Mouse (Mus musculus): Measurements from ENCODE around the gene Tsga10. TPM values are rescaled to one million over a fixed set of nuclear protein-coding genes. Genes with fewer than 3 reads are reported as not detected.

Gene Tsga10
- polyA plus RNA-seq (2015; fragmentation: Nextera tagmentation; extraction: Ambion mirVana) = 19.1 and 20.6 TPM in 2 replicates

DNA sequence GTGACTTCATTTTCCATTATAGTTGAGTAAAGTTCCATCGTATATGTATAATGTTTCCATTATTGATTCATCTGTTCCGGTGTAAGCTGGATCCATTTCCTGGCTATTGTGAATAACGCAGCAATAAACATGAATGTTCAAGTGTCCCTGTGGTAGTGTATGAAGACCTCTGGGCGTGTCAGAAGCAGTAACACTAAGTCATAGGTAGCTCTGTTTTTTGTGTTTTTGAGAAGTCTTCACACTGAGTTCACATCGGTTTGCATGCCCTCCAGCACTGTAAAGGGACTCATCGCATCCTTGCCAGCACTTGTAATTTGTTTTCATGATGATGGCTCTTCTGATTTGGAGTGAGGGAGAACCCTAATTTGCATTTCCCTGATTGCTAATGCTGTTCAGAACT lies at the start of gene Tsga10:
Gene Tsga10, minus strand, starts transcription at position 144 of the 400 bp plus-strand sequence.
- Histone ChIP-seq H3K27ac (replicated peaks) (peak within 1 kb of the TSS; percentile 92), H3K9ac (peak within 1 kb of the TSS; percentile 72), H3K36me3 (no peaks in the 10 kb centered on the region), H3K4me2 (peak within 1 kb of the TSS; percentile 57), H3K27me3 (peaks cover 14% of the 10 kb centered on the region), H3K4me3 (peak within 1 kb of the TSS; percentile 68), H3K9me3 (no peaks in the 10 kb centered on the region), H3K4me1 (replicated peaks) (peaks cover 15% of the 10 kb centered on the region)
- WGBS = 79% methylated on average over 6 of the region's 6 CpGs
- ATAC-seq (ENCODE audit: low read depth) = no peak

DNA sequence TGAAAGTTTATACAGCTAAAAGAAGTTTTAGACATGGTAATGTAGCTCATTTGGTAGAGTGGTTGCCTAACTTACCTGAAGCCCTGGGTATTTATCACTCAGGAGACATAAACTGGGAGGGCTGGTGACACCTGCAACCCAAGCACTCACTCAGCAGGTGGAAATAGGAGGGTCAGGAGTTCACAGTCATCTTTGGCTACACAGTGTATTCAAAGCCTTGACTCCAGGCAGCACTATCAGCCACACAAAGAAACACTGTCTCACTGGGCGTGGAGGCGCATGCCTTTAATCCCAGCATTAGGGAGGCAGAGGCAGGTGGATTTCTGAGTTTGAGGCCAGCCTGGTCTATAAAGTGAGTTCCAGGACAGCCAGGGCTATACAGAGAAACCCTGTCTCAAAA lies 46.5 kb upstream of the Tsga10 start:
- WGBS = 66% methylated on average over 2 of the region's 2 CpGs
- Histone ChIP-seq H3K9ac (no peak overlapping the region), H3K27me3 (0 out of 2 replicates have a peak, but pooled peaks cover 3% of the 10 kb centered on the region), H3K36me3 (no peaks in the 10 kb centered on the region), H3K4me2 (no peak overlapping the region), H3K9me3 (no peaks in the 10 kb centered on the region), H3K27ac (replicated peaks) (no peak overlapping the region), H3K4me3 (no peak overlapping the region), H3K4me1 (replicated peaks) (no peaks in the 10 kb centered on the region)
- no peak for ATAC-seq (ENCODE audit: low read depth)

GRCm38 (mm10) chr1:37903178-37903577 lies 36.9 kb upstream of the Tsga10 start:
- H3K9me3 ChIP-seq = no peaks in the 10 kb centered on the region
- no peaks in the 10 kb centered on the region for H3K27me3 ChIP-seq
- WGBS = 39% methylated on average over 6 of the region's 6 CpGs
- peaks cover 25% of the 10 kb centered on the region for H3K36me3 ChIP-seq
- ATAC-seq (ENCODE audit: low read depth) = no peak
- no peak overlapping the region for H3K4me3 ChIP-seq
- no peaks in the 10 kb centered on the region for H3K4me1 ChIP-seq (replicated peaks)
- H3K4me2 ChIP-seq = no peak overlapping the region
- H3K27ac ChIP-seq (replicated peaks) = no peak overlapping the region
- no peak overlapping the region for H3K9ac ChIP-seq

DNA sequence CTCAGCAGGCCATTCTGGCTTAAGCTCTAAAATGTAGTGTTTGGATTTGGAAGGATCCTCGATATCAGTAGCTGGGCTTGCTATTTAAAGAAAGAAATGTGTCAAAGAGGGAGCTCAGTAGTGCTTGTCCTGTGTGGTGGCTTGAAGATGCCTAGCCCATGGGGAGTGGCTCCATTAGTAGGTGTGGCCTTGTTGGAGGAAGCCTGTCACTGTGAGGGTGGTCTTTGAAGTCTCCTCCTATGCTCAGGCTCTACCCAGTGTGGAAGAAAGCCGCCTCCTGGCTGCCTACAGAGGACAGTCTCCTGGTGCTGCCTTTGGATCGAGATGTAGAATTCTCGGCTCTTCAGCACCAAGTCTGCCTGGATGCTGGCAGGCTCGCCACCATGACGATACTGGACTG lies 34.1 kb upstream of the Tsga10 start:
- Histone ChIP-seq H3K9ac (no peak overlapping the region), H3K4me3 (no peak overlapping the region), H3K36me3 (peaks cover 54% of the 10 kb centered on the region), H3K9me3 (no peaks in the 10 kb centered on the region), H3K4me2 (no peak overlapping the region), H3K27me3 (no peaks in the 10 kb centered on the region), H3K27ac (replicated peaks) (no peak overlapping the region), H3K4me1 (replicated peaks) (no peaks in the 10 kb centered on the region)
- WGBS = 59% methylated on average over 6 of the region's 6 CpGs
- ATAC-seq (ENCODE audit: low read depth) = no peak

DNA sequence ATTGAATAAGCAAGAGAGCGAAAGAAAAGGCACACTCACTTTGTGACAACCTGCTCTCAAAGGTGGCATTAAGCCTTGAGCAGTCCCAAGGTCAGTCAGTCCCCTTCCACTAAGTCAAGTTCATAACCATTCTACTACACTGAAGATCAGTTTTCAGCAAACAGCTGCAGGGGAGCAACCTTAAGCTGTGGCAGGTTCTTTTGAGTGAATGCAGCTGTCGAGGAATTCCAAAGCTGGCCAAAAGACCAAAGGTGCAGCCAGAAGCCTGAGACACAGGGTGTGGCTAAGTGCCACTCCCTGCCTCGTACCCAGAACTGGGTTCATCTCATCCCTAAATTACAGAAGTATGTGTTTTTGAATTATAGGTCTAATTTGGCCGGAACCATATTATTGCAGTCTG lies 33.6 kb upstream of the Tsga10 start:
- H3K9ac ChIP-seq = no peak overlapping the region
- H3K4me1 ChIP-seq (replicated peaks) = no peaks in the 10 kb centered on the region
- ATAC-seq (ENCODE audit: low read depth) = no peak
- peaks cover 58% of the 10 kb centered on the region for H3K36me3 ChIP-seq
- no peaks in the 10 kb centered on the region for H3K27me3 ChIP-seq
- no peak overlapping the region for H3K27ac ChIP-seq (replicated peaks)
- no peak overlapping the region for H3K4me2 ChIP-seq
- WGBS = 91% methylated on average over 4 of the region's 4 CpGs
- H3K4me3 ChIP-seq = no peak overlapping the region
- no peaks in the 10 kb centered on the region for H3K9me3 ChIP-seq

DNA sequence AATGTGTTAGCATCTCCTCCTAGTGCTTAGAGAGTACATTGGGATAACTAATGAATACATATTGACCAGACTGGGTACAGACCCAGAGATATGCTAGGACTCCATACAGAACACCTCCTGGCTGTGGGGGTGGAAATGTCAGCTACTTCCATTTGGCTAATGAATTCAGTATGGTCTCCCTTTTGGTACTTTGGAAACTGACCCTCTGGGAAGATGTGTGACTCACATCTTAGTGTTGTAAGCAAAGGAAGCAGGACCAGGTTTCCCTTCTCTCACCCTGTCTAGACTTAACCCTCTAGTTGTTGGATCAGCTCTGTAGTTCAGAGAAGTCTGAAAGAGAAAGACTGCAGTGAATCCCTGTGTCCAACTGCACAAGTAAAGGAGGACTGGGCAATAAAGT lies 28.4 kb upstream of the Tsga10 start:
- H3K36me3 ChIP-seq = peaks cover 58% of the 10 kb centered on the region

GRCm38 (mm10) chr1:37891400-37891799 lies 25.2 kb upstream of the Tsga10 start:
- no peak overlapping the region for H3K27ac ChIP-seq (replicated peaks)
- H3K4me2 ChIP-seq = peak overlapping the region; percentile 66
- H3K9me3 ChIP-seq = no peaks in the 10 kb centered on the region
- 79% methylated on average over 3 of the region's 3 CpGs for WGBS
- H3K4me3 ChIP-seq = peak overlapping the region; percentile 54
- peaks cover 31% of the 10 kb centered on the region for H3K4me1 ChIP-seq (replicated peaks)
- no peak for ATAC-seq (ENCODE audit: low read depth)
- H3K27me3 ChIP-seq = no peaks in the 10 kb centered on the region
- peaks cover 26% of the 10 kb centered on the region for H3K36me3 ChIP-seq
- H3K9ac ChIP-seq = peak overlapping the region; percentile 67; the same call in 1 of the 2 replicates

More for the DNA sequence above, 28.4 kb upstream of the Tsga10 start:
- Histone ChIP-seq H3K9ac (no peak overlapping the region), H3K4me2 (no peak overlapping the region), H3K27me3 (no peaks in the 10 kb centered on the region), H3K4me3 (no peak overlapping the region), H3K9me3 (no peaks in the 10 kb centered on the region), H3K4me1 (replicated peaks) (peaks cover 25% of the 10 kb centered on the region), H3K27ac (replicated peaks) (no peak overlapping the region)
- no peak for ATAC-seq (ENCODE audit: low read depth)

DNA sequence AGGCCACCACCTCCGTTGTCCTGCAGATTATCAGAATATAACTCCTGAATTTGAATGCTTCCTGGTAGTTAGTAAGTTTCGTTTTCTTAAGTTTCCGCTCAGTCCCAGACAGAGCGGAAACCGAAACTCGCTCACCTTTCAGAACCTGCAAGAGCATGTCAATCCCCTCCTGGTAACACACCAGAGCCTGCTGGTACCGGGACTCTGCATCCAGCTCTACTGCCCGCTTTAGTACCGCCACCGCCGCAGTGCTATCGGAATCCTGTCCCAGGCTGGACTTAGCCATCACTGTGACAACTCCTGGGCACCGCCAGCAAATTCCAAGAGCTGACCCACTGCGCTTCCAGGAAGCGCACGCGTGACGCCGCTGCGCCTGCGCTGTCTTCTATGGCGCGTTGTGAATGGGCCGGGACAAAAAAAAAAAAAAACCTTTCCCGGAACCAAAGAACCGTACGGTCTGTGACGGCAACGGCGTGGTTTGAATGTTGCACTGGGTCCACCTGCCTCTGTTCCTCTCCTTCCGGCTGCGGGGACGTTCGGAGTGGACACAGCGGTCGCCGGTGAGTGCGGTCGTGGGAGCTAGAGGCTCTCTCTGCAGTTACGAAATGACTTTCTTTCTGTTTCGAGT lies 23.9 kb upstream of the Tsga10 start, which contains the start of the genes Mitd1 and Mrpl30:
Gene Mitd1, minus strand, starts transcription at position 387 of the 628 bp plus-strand sequence.
Gene Mrpl30, plus strand, starts transcription at position 453 of the 628 bp plus-strand sequence.
- H3K36me3 ChIP-seq = peaks cover 13% of the 10 kb centered on the region
- ATAC-seq (ENCODE audit: low read depth) = peak; percentile 92
- H3K4me2 ChIP-seq = peak within 1 kb of the TSS; percentile 66
- H3K9ac ChIP-seq = peak within 1 kb of the TSS; percentile 67
- H3K4me1 ChIP-seq (replicated peaks) = peaks cover 31% of the 10 kb centered on the region
- under 1% methylated on average over 41 of the region's 41 CpGs for WGBS
- peak within 1 kb of the TSS; percentile 74 for H3K27ac ChIP-seq (replicated peaks)
- no peaks in the 10 kb centered on the region for H3K27me3 ChIP-seq
- peak within 1 kb of the TSS; percentile 54 for H3K4me3 ChIP-seq
- no peaks in the 10 kb centered on the region for H3K9me3 ChIP-seq

DNA sequence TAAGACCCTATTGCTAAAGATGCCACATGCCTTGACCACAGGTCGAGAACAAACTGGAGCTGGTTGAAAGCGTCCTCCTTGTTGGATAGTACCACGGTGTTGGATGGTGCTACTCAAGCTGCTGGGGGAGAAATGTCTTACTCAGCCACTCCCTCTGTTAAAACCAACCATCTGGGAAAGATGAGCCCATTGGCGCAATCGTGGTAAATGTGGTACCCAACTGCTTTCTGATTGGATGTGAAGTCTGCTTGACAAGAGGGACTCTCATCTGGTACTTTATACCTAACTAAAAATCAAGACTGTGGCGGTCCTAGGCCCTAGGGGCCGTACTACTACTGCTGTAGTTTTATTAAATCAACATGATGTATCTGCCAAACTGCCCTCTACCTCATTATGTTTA lies 23.0 kb upstream of the Tsga10 start:
- H3K27me3 ChIP-seq = no peaks in the 10 kb centered on the region
- ATAC-seq (ENCODE audit: low read depth) = no peak
- H3K9ac ChIP-seq = peak overlapping the region; percentile 67
- H3K27ac ChIP-seq (replicated peaks) = no peak overlapping the region
- WGBS = 87% methylated on average over 7 of the region's 7 CpGs
- H3K9me3 ChIP-seq = no peaks in the 10 kb centered on the region
- peak overlapping the region; percentile 54 for H3K4me3 ChIP-seq
- H3K4me1 ChIP-seq (replicated peaks) = peaks cover 31% of the 10 kb centered on the region
- H3K4me2 ChIP-seq = peak overlapping the region; percentile 66
- H3K36me3 ChIP-seq = peaks cover 10% of the 10 kb centered on the region

- 81% methylated on average over 4 of the region's 4 CpGs for WGBS
- Histone ChIP-seq H3K27me3 (no peaks in the 10 kb centered on the region), H3K4me1 (replicated peaks) (peaks cover 5% of the 10 kb centered on the region), H3K4me3 (no peak overlapping the region), H3K36me3 (peaks cover 43% of the 10 kb centered on the region), H3K9me3 (no peaks in the 10 kb centered on the region), H3K9ac (no peak overlapping the region), H3K27ac (replicated peaks) (no peak overlapping the region), H3K4me2 (no peak overlapping the region)
- ATAC-seq (ENCODE audit: low read depth) = no peak
These were observed 18.2 kb upstream of the Tsga10 start for GRCm38 (mm10) chr1:37884451-37884850.

- Histone ChIP-seq H3K9me3 (no peaks in the 10 kb centered on the region), H3K4me3 (no peak overlapping the region), H3K27me3 (no peaks in the 10 kb centered on the region), H3K4me2 (no peak overlapping the region), H3K4me1 (replicated peaks) (no peaks in the 10 kb centered on the region), H3K9ac (no peak overlapping the region), H3K27ac (replicated peaks) (no peak overlapping the region), H3K36me3 (peaks cover 53% of the 10 kb centered on the region)
- no peak for ATAC-seq (ENCODE audit: low read depth)
- 89% methylated on average over 4 of the region's 4 CpGs for WGBS
These were observed 17.2 kb upstream of the Tsga10 start for GRCm38 (mm10) chr1:37883411-37883810.

DNA sequence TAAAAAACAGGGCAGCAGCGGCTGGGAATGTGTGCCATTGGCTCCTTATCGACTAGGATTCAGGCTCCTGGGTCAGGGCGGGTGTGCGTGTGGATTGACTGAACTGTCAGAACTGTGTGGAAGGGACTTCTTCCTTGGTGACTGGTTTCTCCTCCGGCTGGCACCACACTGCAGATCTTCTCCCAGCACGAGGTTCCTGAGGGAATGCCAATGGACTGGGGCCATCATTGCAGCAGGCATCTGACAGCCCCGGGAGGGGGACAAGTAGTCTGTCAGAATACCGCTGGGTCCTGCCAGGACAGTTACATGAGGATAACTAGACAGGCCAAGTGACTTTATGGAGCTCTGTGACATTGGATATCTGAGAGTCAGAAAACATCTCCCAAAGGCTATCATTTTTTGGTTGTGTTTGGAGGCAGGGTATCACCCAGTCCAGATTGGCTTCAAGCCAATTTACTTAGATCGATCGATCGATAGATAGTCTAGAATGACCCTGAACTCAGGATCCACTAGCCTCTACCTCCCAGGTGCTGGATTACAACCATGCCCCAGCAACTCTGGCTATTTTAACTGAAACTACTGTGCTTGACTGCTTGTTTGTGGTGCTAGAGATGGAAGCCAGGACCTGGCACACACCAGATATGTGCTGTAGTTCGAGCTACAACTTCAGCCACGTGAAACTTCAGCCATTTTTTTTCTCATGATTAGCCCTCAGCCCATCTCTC lies 11.7 kb upstream of the Tsga10 start:
- no peaks in the 10 kb centered on the region for H3K27me3 ChIP-seq
- H3K27ac ChIP-seq (replicated peaks) = no peak overlapping the region
- H3K9me3 ChIP-seq = peaks cover 10% of the 10 kb centered on the region; the same call in 1 of the 2 replicates
- 93% methylated on average over 13 of the region's 13 CpGs for WGBS
- no peak overlapping the region for H3K9ac ChIP-seq
- ATAC-seq (ENCODE audit: low read depth) = no peak
- peaks cover 5% of the 10 kb centered on the region; the same call in 1 of the 2 replicates for H3K4me1 ChIP-seq (replicated peaks)
- peaks cover 72% of the 10 kb centered on the region for H3K36me3 ChIP-seq
- H3K4me3 ChIP-seq = no peak overlapping the region
- no peak overlapping the region for H3K4me2 ChIP-seq

Measured in neural tube, embryonic 13.5 days (tissue).